Mouse (Mus musculus): ENCODE results near the gene Nepro. TPM values are rescaled to one million over a fixed set of nuclear protein-coding genes. Genes with fewer than 3 reads are reported as not detected.
A peak's percentile ranks its signal among the peaks of the same experiment; 100 is the strongest.

Nepro gene
- total RNA-seq, 2 experiments from 2014 or later, result 2.6 to 3.1 TPM

DNA sequence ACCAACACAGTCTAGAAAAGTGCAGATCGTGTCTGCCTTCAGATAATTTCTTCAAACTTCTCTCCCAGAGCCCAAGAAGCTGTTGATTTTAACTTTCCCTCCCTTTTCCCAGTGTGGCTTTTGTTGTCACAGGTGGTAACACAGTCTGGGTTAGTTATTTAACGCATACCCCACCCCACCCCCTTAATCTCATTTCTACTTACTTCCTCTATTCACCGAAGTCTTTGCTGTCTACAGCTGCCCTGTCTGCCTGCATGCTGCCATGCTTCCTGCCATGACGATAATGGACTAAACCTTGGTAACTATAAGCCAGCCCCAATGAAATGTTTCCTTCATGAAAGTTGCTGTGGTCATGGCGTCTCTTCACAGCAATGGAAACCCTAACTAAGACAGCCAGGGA, 21.8 kb upstream of the Nepro start:
- no peak for DNase-seq (ENCODE audit: low spot score)

- DNase-seq (ENCODE audit: low spot score), result no peak
Measured at GRCm38 (mm10) chr16:44703458-44703857, 20.6 kb upstream of the Nepro start.

GRCm38 (mm10) chr16:44716305-44717140, 7.6 kb upstream of the Nepro start:
- DNase-seq (ENCODE audit: low spot score), result peak; percentile 48

- DNase-seq (ENCODE audit: low spot score), result no peak
Measured at GRCm38 (mm10) chr16:44717141-44717634, 6.9 kb upstream of the Nepro start.

DNA sequence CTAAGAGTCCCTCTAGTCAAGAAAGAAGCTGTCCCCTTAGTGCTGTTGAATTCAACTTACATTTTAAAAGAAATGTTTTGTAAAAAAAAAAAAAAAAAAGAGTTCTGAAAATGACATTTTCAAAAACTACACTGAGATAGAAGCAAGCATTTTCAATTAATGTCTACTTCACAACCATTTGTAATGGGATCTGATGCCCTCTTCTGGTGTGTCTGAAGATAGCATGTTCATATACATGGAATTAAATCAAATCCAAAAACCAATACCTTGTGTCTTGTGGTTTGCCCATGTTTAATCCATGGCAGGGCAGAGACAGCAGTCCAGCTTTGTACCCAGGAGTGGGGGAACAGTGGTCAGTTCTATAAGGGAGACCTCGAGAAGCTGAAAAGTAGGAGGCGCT, 6.3 kb upstream of the Nepro start:
- no peak for DNase-seq (ENCODE audit: low spot score)

GRCm38 (mm10) chr16:44719349-44719748, 4.8 kb upstream of the Nepro start:
- DNase-seq (ENCODE audit: low spot score), result no peak

GRCm38 (mm10) chr16:44720518-44720917, 3.6 kb upstream of the Nepro start:
- DNase-seq (ENCODE audit: low spot score), result no peak

DNA sequence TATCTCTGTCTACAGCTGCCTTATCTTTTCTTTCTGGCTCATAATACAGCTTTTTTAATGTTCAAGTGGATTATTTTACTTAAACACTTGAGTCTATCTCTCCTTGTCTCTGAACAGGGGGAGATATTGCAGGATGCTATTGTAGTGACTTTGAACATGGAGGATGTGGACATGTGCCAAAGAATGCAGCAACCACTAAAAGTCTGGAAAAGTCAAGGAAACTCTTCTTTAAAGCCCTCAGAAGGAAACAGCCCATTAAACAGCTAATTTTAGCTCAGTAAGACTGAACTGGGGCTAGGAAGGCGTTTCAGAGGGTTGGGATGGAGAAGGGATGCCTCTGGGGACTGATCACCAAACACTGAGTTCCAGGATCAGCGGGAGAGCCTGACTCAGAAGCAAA, 1.4 kb upstream of the Nepro start:
- DNase-seq (ENCODE audit: low spot score), result no peak

DNA sequence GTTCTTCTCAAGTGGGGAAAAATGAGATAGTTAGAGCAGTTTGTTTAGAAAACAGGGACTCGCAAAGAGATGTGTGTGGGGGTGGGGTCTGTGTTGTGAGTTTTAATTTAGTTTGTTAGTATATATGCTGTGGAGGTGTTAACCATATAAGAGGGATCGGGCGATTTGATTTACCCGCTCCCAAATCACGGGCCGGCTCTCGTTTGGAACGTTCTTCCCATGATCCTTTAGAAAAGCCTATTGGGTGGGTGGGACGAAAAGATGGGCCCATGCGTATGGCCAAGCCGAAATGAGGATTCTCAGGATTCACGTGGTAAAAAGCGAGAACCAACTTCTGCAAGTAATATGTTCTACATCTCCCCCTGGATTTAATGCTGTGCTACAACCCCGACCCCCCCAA, 746 bp downstream of the Nepro start:
- peak; percentile 29 for DNase-seq (ENCODE audit: low spot score)

DNA sequence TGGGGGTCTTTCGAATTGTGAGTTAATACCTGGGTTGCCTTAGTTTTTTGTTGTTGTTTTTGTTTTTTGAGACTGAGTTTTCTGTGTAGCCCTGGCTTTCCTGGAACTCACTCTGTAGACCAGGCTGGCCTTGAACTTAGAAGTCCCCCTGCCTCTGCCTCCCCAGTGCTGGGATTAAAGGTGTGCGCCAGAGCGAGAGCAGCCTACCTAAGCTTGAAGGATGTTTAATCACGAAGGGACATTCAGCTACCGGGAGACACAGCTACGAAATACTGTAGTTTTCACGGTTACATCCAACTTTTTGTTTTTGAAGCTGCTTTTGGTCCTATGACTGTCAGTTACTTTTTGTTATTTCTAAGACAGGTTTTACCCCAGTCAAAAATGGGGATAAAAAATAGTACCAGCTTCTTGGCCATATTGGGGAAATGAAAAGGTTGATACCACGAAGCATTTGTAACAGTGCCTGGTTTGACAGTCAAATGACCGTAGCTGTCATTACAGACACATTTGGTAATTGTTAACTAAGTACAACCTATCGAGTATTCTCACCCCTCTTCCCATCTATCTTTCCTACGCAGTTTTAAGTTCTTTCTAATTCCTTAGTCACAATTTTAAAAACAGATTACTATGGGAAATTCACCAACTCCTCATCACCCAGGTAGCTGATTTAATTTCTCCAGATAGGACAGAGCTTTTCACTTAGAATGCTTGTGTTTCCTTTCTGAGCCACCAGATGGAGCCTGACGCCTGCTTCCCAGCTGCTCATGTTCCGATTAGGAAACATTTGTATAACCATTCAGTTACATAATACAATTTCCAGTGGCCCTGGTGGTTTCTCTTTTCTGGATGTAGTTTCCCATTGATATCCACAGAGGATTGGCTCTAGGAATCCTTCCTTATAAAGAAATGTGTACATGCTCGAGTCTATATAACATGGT, 1.5 kb downstream of the Nepro start:
- DNase-seq (ENCODE audit: low spot score), result peak; percentile 89

DNA sequence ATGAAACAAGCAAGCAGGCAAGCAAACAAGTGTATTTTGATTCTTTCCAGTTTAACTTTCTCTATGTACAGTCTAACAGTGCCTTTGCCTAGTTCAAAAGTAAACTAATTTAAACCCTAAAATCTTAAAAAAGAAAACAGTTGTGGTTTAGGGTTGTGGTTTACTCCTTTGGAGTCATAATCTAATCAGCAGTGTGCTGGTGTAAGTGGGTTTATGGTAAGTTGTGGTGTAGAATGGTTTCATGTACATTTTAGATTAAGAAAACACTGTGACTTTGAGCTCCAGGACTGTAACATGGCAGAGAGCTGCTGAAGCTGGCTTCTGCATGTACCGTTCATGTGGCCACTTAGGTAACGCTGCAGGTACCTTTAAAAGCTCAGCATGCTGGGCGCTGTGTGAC, 3.4 kb downstream of the Nepro start:
- no peak for DNase-seq (ENCODE audit: low spot score)

DNA sequence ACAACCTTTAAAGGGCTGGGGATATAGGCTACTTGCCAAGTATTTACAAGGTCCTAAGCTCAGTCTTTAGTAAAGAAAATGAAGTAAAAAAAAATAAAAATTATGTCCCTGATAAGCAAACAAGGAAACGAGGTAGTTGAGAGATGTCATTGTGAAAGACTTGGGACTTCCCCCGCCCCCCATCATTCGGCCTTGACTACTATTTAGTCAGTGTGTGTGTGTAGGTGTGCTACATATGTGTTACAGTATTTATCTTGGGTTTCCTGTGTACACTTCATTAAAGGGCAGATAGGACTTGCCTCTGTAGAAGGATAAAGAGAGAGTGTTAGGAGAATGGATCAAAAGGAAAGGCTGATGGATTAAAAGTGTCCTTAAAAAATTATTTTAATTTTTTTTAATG, 10.0 kb downstream of the Nepro start:
- DNase-seq (ENCODE audit: low spot score), result no peak

DNA sequence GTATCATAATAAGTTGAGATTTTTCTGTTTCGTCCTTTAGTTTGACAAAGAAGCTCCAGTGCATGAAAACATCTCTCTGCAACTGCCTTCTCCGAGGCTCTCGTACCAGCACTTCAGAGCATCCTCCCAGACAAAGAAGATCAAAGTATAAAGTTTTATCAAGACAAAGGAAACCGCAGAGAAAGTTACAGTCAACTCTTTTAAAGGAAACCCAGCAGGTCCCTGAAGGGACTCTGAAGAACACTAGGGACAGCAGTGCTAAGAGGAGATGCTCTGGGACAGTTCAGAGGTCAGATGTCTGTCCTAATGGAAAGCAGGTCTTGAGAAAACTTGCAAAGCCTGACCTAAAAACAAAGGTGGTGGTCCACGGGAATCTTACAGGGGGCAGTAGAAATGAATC, 11.6 kb downstream of the Nepro start:
- DNase-seq (ENCODE audit: low spot score), result no peak

DNA sequence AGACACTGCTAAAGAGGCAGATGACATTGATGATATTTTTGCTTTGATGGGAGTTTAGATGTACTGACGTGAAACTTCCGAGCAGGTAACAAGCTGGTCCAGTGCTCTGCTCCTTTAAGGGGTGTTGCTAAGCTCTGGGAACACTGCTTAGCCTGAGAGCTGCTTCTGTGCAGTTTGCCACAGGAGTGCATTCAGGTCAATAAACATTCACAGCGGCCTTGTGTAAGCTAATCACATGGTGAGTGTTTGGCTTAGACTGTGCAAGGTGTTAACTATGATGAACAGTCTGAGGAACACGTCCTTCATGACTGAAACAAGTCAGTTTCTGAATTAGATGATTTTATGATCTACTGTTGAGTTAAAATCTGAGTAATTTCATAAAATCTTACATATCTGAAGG, 12.0 kb downstream of the Nepro start:
- no peak for DNase-seq (ENCODE audit: low spot score)

GRCm38 (mm10) chr16:44742753-44743152, 18.7 kb downstream of the Nepro start:
- no peak for DNase-seq (ENCODE audit: low spot score)

DNA sequence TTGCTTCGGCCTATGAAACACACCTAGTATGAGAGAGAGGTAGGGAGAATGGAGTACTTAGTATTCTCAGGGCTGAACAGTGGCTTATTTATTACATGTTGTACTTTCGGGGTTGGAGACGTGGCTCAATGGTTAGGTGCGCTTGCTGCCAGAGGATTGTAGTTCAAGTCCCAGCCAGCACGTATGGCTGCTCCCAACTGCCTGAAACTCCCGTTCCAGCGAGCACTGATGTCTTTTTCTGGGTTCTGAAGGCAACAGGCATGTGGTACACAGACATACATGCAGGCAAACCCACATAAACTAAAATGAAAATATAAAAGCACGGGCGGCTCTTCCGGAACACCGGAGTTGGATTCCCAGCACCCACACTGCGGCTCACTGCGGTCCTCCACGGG, 21.4 kb downstream of the Nepro start:
- no peak for DNase-seq (ENCODE audit: low spot score)

DNA sequence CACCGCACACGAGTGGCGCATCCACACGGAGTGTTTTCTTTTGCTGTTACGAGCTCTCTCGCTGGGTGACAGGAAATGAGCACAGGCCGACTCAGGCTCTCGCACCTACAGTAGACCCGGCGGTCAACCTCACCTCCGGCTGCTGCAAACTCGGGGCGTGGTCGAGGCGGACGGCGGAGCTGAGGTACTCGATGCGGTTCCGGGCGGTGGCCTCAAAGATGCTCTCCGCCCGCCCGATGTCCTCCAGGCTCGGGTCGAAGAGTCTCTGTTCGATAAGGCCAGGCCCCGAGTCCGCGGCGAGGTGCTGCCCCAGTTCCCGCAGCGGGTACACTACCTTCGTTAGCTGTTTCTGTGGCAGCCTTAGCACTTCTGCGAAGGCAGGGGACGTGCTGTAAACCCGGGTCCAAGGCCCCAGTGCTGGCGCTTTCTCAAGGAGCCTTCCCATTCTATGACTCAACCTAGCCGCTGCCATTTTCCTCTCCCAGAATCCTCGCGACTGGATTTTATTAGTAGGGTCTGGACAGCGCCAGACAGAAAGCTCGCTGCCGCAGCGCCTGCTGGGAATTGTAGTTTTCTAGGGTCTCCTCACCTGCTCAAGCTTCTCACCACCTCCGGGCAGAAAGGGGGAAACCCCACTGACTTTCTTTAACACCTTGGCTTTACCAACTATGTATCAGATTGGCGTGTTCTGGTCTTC, 21.9 kb downstream of the Nepro start, which contains the start of gene Gtpbp8:
Gtpbp8 (minus strand) TSS at position 498 of the 697 bp plus-strand sequence.
- peak; percentile 85 for DNase-seq (ENCODE audit: low spot score)

- DNase-seq (ENCODE audit: low spot score), result no peak
Measured at GRCm38 (mm10) chr16:44748007-44748406, 23.9 kb downstream of the Nepro start.

DNA sequence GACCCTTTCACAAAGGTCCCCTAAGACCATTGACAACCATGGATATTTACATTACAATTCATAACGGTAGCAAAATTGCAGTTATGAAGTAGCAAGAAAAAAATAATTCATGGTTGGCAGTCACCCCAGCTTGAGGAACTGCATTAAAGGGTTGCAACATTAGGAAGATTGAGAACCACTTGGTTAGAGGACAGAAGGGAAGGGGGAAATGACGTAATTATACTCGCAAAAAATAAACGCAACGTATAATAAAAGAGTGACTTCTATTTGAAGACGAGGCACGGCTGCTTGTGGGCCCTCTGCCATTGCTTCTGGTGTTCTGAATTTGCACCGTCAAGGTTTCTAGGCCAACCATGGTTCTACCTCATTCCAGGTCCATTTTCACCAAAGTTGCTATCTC, 33.6 kb downstream of the Nepro start:
- no peak for DNase-seq (ENCODE audit: low spot score)

DNA sequence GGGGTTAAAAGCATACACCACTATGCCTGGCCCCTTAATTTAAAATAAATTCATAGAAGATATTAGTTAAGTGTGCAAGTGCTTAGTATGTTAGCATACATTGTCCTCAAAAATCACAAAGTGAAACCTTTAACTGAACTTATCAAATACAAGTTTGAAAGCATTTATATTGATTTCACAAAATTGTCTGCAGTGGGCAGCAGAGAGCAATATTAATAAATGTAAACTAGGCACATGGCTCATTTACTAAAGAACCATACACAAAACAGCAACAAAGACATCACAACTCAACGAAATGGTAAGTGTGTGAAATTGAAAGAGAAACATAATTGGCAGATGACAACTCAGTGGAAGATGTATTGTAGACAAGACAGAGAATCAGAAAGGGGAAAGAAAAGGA, 37.7 kb downstream of the Nepro start:
- no peak for DNase-seq (ENCODE audit: low spot score)

DNA sequence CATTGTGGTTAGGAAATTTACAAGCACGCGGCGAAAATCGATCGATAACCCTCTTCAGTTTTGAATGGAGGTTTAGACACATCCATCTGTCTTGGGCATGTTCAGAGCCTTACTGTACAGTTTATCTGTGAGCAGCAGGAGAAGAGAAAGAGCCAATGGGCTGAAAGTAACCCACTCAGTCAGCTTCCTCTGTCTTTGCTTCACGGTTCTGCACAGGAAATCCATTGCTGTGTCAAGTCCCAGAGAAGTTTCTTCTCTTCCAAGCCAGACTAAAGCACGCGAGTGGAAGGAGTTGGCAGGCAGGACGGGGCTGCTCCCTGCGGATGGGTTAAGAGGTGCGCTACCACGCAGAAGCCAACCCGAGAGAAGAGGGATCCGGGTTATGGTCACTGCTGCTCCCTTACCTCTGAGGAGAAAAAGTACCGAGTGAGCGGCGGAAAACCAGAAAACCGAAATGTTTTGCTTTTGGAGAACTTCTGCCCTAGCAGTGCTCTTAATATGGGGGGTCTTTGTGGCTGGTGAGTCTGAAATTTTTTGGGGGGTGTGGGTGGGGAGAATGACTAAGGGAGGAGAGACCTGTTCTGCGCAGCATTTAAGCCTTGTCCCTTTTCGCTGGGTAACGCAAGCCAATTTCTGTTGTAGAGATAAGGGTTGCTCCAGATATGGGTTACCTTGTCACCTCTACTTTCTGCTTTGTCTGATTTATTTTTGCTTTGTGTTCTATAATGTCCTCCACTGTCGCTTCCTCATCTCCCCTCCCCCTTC, 41.6 kb downstream of the Nepro start, which contains the start of gene Cd200r1:
Cd200r1 (plus strand) TSS at position 182 of the 765 bp plus-strand sequence.
- DNase-seq (ENCODE audit: low spot score), result no peak
